Mouse (Mus musculus) kidney, adult 2 months (tissue): ENCODE measurements at regions not wholly inside any gene's neighbourhood (a gene's known extent, or its start where the extent isn't known, plus 50 kb on each side); places are given as distances from the start of the nearest gene placed in this dataset.

Source experiments
- DNase-seq: peaks from one replicate; pipeline ENCODE4 v3.0.0; 2021
- H3K27ac ChIP-seq: fragments of 200-500 bp; 2 replicates; pipeline ENCODE4 v1.5.1; 2012; ENCODE audit warnings: low read depth, low read length, control low read depth, inconsistent platforms; ENCODE audit not compliant: insufficient read depth
- H3K27me3 ChIP-seq: fragments of 200-500 bp; replicated peaks from 2 replicates; pipeline ENCODE4 v1.6.1; 2012; ENCODE audit warnings: mild to moderate bottlenecking, moderate library complexity, low read length, inconsistent platforms; ENCODE audit not compliant: control insufficient read depth, insufficient read depth
- H3K36me3 ChIP-seq: fragments of 200-500 bp; 2 replicates; pipeline ENCODE4 v1.6.1; 2012; ENCODE audit warnings: mild to moderate bottlenecking, moderate library complexity, low read length, inconsistent platforms; ENCODE audit not compliant: control insufficient read depth, insufficient read depth
- H3K4me1 ChIP-seq: fragments of 200-500 bp; 2 replicates; pipeline ENCODE4 v1.6.1; 2011; ENCODE audit warnings: low read length; ENCODE audit not compliant: control insufficient read depth, insufficient read depth
- H3K4me3 ChIP-seq: fragments of 200-500 bp; 2 replicates; pipeline ENCODE4 v1.5.1; 2011; ENCODE audit warnings: mild to moderate bottlenecking, low read depth, low read length, control low read depth; ENCODE audit not compliant: insufficient read depth
- CTCF ChIP-seq: fragments of 200-500 bp; conservative IDR thresholded peaks from 2 replicates; pipeline ENCODE4 v1.5.1; 2011; ENCODE audit warnings: low read depth, mild to moderate bottlenecking, control low read depth, low read length, moderate library complexity, mixed read lengths; ENCODE audit not compliant: insufficient read depth, insufficient read length
- POLR2A ChIP-seq: fragments of 200-500 bp; IDR thresholded peaks from one replicate; pipeline ENCODE4 v1.6.1; 2011; ENCODE audit warnings: low read depth, low read length, control low read depth
- WGBS: fragments of 180-500 bp; shearing (Covaris S2); methylation state at CpG from one replicate; pipeline ENCODE4 v1.1.7; 2018; 5-methylcytosine and 5-hydroxymethylcytosine counted together

- no peak for TF ChIP-seq POLR2A
- no peak for TF ChIP-seq CTCF
- Histone ChIP-seq H3K36me3 (no peaks in the 10 kb centered on the region), H3K27ac (no peak overlapping the region), H3K4me3 (no peak overlapping the region), H3K27me3 (no peaks in the 10 kb centered on the region), H3K4me1 (no peaks in the 10 kb centered on the region)
- no peak for DNase-seq
- WGBS, result 78% methylated on average over 8 of the region's 8 CpGs
Measured at GRCm38 (mm10) chr1:90711103-90711502, 108.3 kb downstream of the Cops8 start.
